Mouse (Mus musculus) T-helper 17 cell (primary cell): ENCODE measurements around the gene Nfkbil1.

Experiments
- in situ Hi-C, 2 experiments: fragments of 300-600 bp; cut with MboI, MseI; formaldehyde crosslinking; loops; 1 replicate in 1 of 2; 2 replicates in 1 of 2; pipeline ENCODE4 v1.15.1; 2025; ENCODE audit warnings: high pct_unique_total_duplicates in 2 of 2

Gene Nfkbil1

GRCm38 (mm10) chr17:35235614-35236389 is at the start of gene Nfkbil1:
Nfkbil1 (minus strand) TSS chr17:35235792.
- in situ Hi-C loops, result loop anchor here (5.0 to 25.0 kb wide), 3 partner anchors 34 to 1124 kb away; partner anchors contain the start of genes Brd2 (in 1 of the 2), H2-DMa (in 1 of the 2), Tnf (in 1 of the 2) and Vars (in 1 of the 2)

GRCm38 (mm10) chr17:35280276-35280675 is 44.7 kb upstream of the Nfkbil1 start:
- in situ Hi-C loops, result loop anchor here in 1 of 2 experiments (10.0 kb wide), 1 partner anchor 1565 kb away; no protein-coding TSS in a partner anchor

- in situ Hi-C loops, result no loop called here
Observed at GRCm38 (mm10) chr17:35278957-35279688, 43.5 kb upstream of the Nfkbil1 start.

GRCm38 (mm10) chr17:35278049-35278448 is 42.5 kb upstream of the Nfkbil1 start:
- in situ Hi-C loops, result no loop called here

- in situ Hi-C loops, result no loop called here
Observed at GRCm38 (mm10) chr17:35276304-35276864, 40.8 kb upstream of the Nfkbil1 start.

- in situ Hi-C loops, result no loop called here
Observed at GRCm38 (mm10) chr17:35274770-35275169, 39.2 kb upstream of the Nfkbil1 start.

GRCm38 (mm10) chr17:35272249-35272648 is 36.7 kb upstream of the Nfkbil1 start:
- in situ Hi-C loops, result no loop called here

- in situ Hi-C loops, result no loop called here
Observed at GRCm38 (mm10) chr17:35269653-35270347, 34.2 kb upstream of the Nfkbil1 start.

GRCm38 (mm10) chr17:35267399-35268086 is 32.0 kb upstream of the Nfkbil1 start:
- in situ Hi-C loops, result no loop called here

- in situ Hi-C loops, result no loop called here
Observed at GRCm38 (mm10) chr17:35263523-35263883, 27.9 kb upstream of the Nfkbil1 start.

GRCm38 (mm10) chr17:35262664-35263522 is 27.3 kb upstream of the Nfkbil1 start, which contains the start of gene H2-D1:
H2-D1 (plus strand) TSS chr17:35262730.
- in situ Hi-C loops, result no loop called here

GRCm38 (mm10) chr17:35261651-35262050 is 26.1 kb upstream of the Nfkbil1 start:
- in situ Hi-C loops, result no loop called here

- in situ Hi-C loops, result no loop called here
Observed at GRCm38 (mm10) chr17:35259621-35260020, 24.0 kb upstream of the Nfkbil1 start.

- in situ Hi-C loops, result no loop called here
Observed at GRCm38 (mm10) chr17:35258492-35259478, 23.2 kb upstream of the Nfkbil1 start.

GRCm38 (mm10) chr17:35257824-35258491 is 22.4 kb upstream of the Nfkbil1 start:
- in situ Hi-C loops, result no loop called here

GRCm38 (mm10) chr17:35257378-35257777 is 21.8 kb upstream of the Nfkbil1 start:
- in situ Hi-C loops, result no loop called here

- in situ Hi-C loops, result no loop called here
Observed at GRCm38 (mm10) chr17:35255704-35256103, 20.1 kb upstream of the Nfkbil1 start.

GRCm38 (mm10) chr17:35255301-35255700 is 19.7 kb upstream of the Nfkbil1 start:
- in situ Hi-C loops, result no loop called here
